Mouse (Mus musculus) midbrain, embryonic 14.5 days (tissue): ENCODE measurements around the gene Gm13691. TPM values are rescaled to one million over a fixed set of nuclear protein-coding genes. Genes with fewer than 3 reads are reported as not detected.
"Not testable (repeated sequence)": the region's sequence is repeated elsewhere in the genome, so short reads cannot be mapped to it uniquely, and the experiment has no call there.

ENCODE experiments used
- ATAC-seq: fragments of 200-750 bp; cut with Nextera tagmentation; 2 replicates; pipeline ENCODE4 v1.8.0; 2017; ENCODE audit warnings: moderate number of reproducible peaks, moderate library complexity; ENCODE audit not compliant: low FRiP score, low TSS enrichment
- DNase-seq: peaks from one replicate; pipeline ENCODE4 v3.0.0-alpha.2; 2015
- H3K27ac ChIP-seq: fragments of 300-500 bp; sonication (generic); replicated peaks from 2 replicates; pipeline ENCODE4 v1.5.1; 2014; ENCODE audit warnings: mild to moderate bottlenecking, low read depth, low read length, moderate library complexity
- H3K27me3 ChIP-seq: fragments of 300-500 bp; sonication (generic); 2 replicates; pipeline ENCODE4 v1.6.1; 2014; ENCODE audit warnings: low read length, control low read depth, mixed read lengths; ENCODE audit not compliant: control insufficient read depth, insufficient read depth
- H3K36me3 ChIP-seq: fragments of 300-500 bp; sonication (generic); 2 replicates; pipeline ENCODE4 v1.6.1; 2014; ENCODE audit warnings: low read length, control low read depth; ENCODE audit not compliant: control insufficient read depth, insufficient read depth
- H3K4me1 ChIP-seq: fragments of 300-500 bp; sonication (generic); 2 replicates; pipeline ENCODE4 v1.6.1; 2014; ENCODE audit warnings: mild to moderate bottlenecking, antibody characterized with exemption, low read length, control low read depth; ENCODE audit not compliant: control insufficient read depth, insufficient read depth
- H3K4me2 ChIP-seq: fragments of 300-500 bp; sonication (generic); 2 replicates; pipeline ENCODE4 v1.6.1; 2014; ENCODE audit warnings: mild to moderate bottlenecking, low read length, moderate library complexity
- H3K4me3 ChIP-seq: fragments of 300-500 bp; sonication (generic); replicated peaks from 2 replicates; pipeline ENCODE4 v1.5.1; 2014; ENCODE audit warnings: low read depth, low read length
- H3K9ac ChIP-seq: fragments of 300-500 bp; sonication (generic); replicated peaks from 2 replicates; pipeline ENCODE4 v1.6.1; 2014; ENCODE audit warnings: mild to moderate bottlenecking, low read length, moderate library complexity
- H3K9me3 ChIP-seq: fragments of 300-500 bp; sonication (generic); 2 replicates; pipeline ENCODE4 v1.6.1; 2016; ENCODE audit warnings: low read length, control low read depth, mixed read lengths; ENCODE audit not compliant: control insufficient read depth
- WGBS: fragments of 180-500 bp; shearing (Covaris S2); extraction: QIAGEN DNeasy Blood & Tissue Kit; methylation state at CpG from one replicate; pipeline ENCODE4 v1.1.7; 2014; 5-methylcytosine and 5-hydroxymethylcytosine counted together
- polyA plus RNA-seq: library from polyadenylated mRNA; unstranded; fragments of >200 nt; fragmentation: Nextera tagmentation; extraction: Ambion mirVana; gene quantifications from 2 replicates; pipeline ENCODE4 v1.2.1, GENCODE M21; 2014

Gm13691 gene
- polyA plus RNA-seq, 1 experiment from 2014 or later: not detected

- DNase-seq: no peak
- Histone ChIP-seq H3K9ac (no peak overlapping the region), H3K4me1 (no peaks in the 10 kb centered on the region), H3K36me3 (no peaks in the 10 kb centered on the region), H3K27ac (no peak overlapping the region), H3K4me3 (no peak overlapping the region), H3K27me3 (no peaks in the 10 kb centered on the region), H3K9me3 (no peaks in the 10 kb centered on the region), H3K4me2 (no peak overlapping the region)
- no peak for ATAC-seq
- 74% methylated on average over 2 of the region's 2 CpGs for WGBS
These were observed 31.6 kb downstream of the Gm13691 start for GRCm38 (mm10) chr2:84021930-84022329.

- Histone ChIP-seq H3K9me3 (no peaks in the 10 kb centered on the region), H3K4me1 (no peaks in the 10 kb centered on the region), H3K9ac (no peak overlapping the region), H3K27me3 (no peaks in the 10 kb centered on the region), H3K36me3 (no peaks in the 10 kb centered on the region), H3K4me3 (no peak overlapping the region), H3K27ac (no peak overlapping the region), H3K4me2 (no peak overlapping the region)
- ATAC-seq (no peak), DNase-seq (no peak)
- 91% methylated on average over 2 of the region's 2 CpGs for WGBS
These were observed 32.6 kb downstream of the Gm13691 start for GRCm38 (mm10) chr2:84022905-84023304.

- Histone ChIP-seq H3K4me1 (no peaks in the 10 kb centered on the region), H3K36me3 (no peaks in the 10 kb centered on the region), H3K9me3 (no peaks in the 10 kb centered on the region), H3K4me2 (no peak overlapping the region), H3K27me3 (no peaks in the 10 kb centered on the region), H3K27ac (no peak overlapping the region), H3K9ac (no peak overlapping the region), H3K4me3 (no peak overlapping the region)
- WGBS: 90% methylated on average over 2 of the region's 2 CpGs
- ATAC-seq: no peak
- no peak for DNase-seq
These were observed 33.0 kb downstream of the Gm13691 start for GRCm38 (mm10) chr2:84023319-84023718.

- Histone ChIP-seq H3K27me3 (no peaks in the 10 kb centered on the region), H3K9ac (no peak overlapping the region), H3K4me3 (no peak overlapping the region), H3K36me3 (no peaks in the 10 kb centered on the region), H3K4me2 (no peak overlapping the region), H3K9me3 (no peaks in the 10 kb centered on the region), H3K4me1 (no peaks in the 10 kb centered on the region), H3K27ac (no peak overlapping the region)
- 30% methylated on average over 4 of the region's 4 CpGs for WGBS
- ATAC-seq (no peak), DNase-seq (peak; percentile 14)
These were observed 34.9 kb downstream of the Gm13691 start for GRCm38 (mm10) chr2:84025217-84025616.

- WGBS: 80% methylated on average over 2 of the region's 2 CpGs
- Histone ChIP-seq H3K36me3 (no peaks in the 10 kb centered on the region), H3K27me3 (no peaks in the 10 kb centered on the region), H3K9ac (no peak overlapping the region), H3K4me1 (no peaks in the 10 kb centered on the region), H3K4me2 (no peak overlapping the region), H3K4me3 (no peak overlapping the region), H3K9me3 (no peaks in the 10 kb centered on the region), H3K27ac (no peak overlapping the region)
- ATAC-seq (no peak), DNase-seq (no peak)
These were observed 42.2 kb downstream of the Gm13691 start for GRCm38 (mm10) chr2:84032505-84032904.

GRCm38 (mm10) chr2:84035997-84036396 is 45.6 kb downstream of the Gm13691 start:
- H3K4me3 ChIP-seq: no peak overlapping the region
- no peak overlapping the region for H3K27ac ChIP-seq
- no peaks in the 10 kb centered on the region for H3K27me3 ChIP-seq
- H3K4me1 ChIP-seq: no peaks in the 10 kb centered on the region
- no peak overlapping the region for H3K9ac ChIP-seq
- DNase-seq (no peak), ATAC-seq (no peak)
- H3K4me2 ChIP-seq: no peak overlapping the region
- no peaks in the 10 kb centered on the region for H3K36me3 ChIP-seq
- WGBS: 92% methylated on average over 4 of the region's 4 CpGs
- no peaks in the 10 kb centered on the region for H3K9me3 ChIP-seq

GRCm38 (mm10) chr2:84037304-84037703 is 47.0 kb downstream of the Gm13691 start:
- 45% methylated on average over 4 of the region's 4 CpGs for WGBS
- Histone ChIP-seq H3K36me3 (no peaks in the 10 kb centered on the region), H3K27me3 (no peaks in the 10 kb centered on the region), H3K4me1 (no peaks in the 10 kb centered on the region), H3K4me3 (no peak overlapping the region), H3K27ac (no peak overlapping the region), H3K9ac (no peak overlapping the region), H3K4me2 (no peak overlapping the region), H3K9me3 (no peaks in the 10 kb centered on the region)
- peak; percentile 58 for DNase-seq
- ATAC-seq: peak; percentile 34; the same call in 1 of the 2 replicates

GRCm38 (mm10) chr2:84037943-84038342 is 47.6 kb downstream of the Gm13691 start:
- WGBS: 88% methylated on average over 1 of the region's 1 CpGs
- H3K4me2 ChIP-seq, H3K36me3 ChIP-seq: not testable (repeated sequence)

GRCm38 (mm10) chr2:84039277-84039676 is 48.9 kb downstream of the Gm13691 start:
- H3K4me3 ChIP-seq: no peak overlapping the region
- no peaks in the 10 kb centered on the region for H3K36me3 ChIP-seq
- no peak overlapping the region for H3K9ac ChIP-seq
- no peaks in the 10 kb centered on the region for H3K27me3 ChIP-seq
- no peak overlapping the region for H3K27ac ChIP-seq
- DNase-seq (no peak), ATAC-seq (no peak)
- no peaks in the 10 kb centered on the region for H3K4me1 ChIP-seq
- 78% methylated on average over 6 of the region's 6 CpGs for WGBS
- H3K9me3 ChIP-seq: no peaks in the 10 kb centered on the region
- no peak overlapping the region for H3K4me2 ChIP-seq

More at GRCm38 (mm10) chr2:84037943-84038342, 47.6 kb downstream of the Gm13691 start:
- not testable (repeated sequence) for DNase-seq, H3K4me1 ChIP-seq, H3K27ac ChIP-seq, H3K4me3 ChIP-seq, ATAC-seq, H3K9me3 ChIP-seq, H3K9ac ChIP-seq, H3K27me3 ChIP-seq
